Mouse (Mus musculus) limb, embryonic 11.5 days (tissue): ENCODE measurements around the gene Tha1. TPM values are rescaled to one million over a fixed set of nuclear protein-coding genes. Genes with fewer than 3 reads are reported as not detected.
"Not testable (repeated sequence)": the region's sequence is repeated elsewhere in the genome, so short reads cannot be mapped to it uniquely, and the experiment has no call there.

Experiments
- ATAC-seq: fragments of 200-750 bp; cut with Nextera tagmentation; 2 replicates; pipeline ENCODE4 v1.8.0; 2017; ENCODE audit warnings: low read depth; ENCODE audit not compliant: insufficient number of reproducible peaks, low FRiP score, low TSS enrichment
- DNase-seq: peaks from one replicate; pipeline ENCODE4 v3.0.0-alpha.2; 2015; ENCODE audit warnings: low spot score
- H3K27ac ChIP-seq: fragments of 300-500 bp; sonication (generic); replicated peaks from 2 replicates; pipeline ENCODE4 v1.5.1; 2014; ENCODE audit warnings: low read depth, mild to moderate bottlenecking, low read length
- H3K27me3 ChIP-seq: fragments of 300-500 bp; sonication (generic); 2 replicates; pipeline ENCODE4 v1.6.1; 2014; ENCODE audit warnings: mild to moderate bottlenecking, low read length, mixed read lengths; ENCODE audit not compliant: control insufficient read depth, insufficient read depth
- H3K36me3 ChIP-seq: fragments of 300-500 bp; sonication (generic); 2 replicates; pipeline ENCODE4 v1.6.1; 2014; ENCODE audit warnings: mild to moderate bottlenecking, low read length, moderate library complexity, mixed read lengths; ENCODE audit not compliant: control insufficient read depth, insufficient read depth
- H3K4me1 ChIP-seq: fragments of 300-500 bp; sonication (generic); 2 replicates; pipeline ENCODE4 v1.6.1; 2014; ENCODE audit warnings: low read length, mixed read lengths; ENCODE audit not compliant: control insufficient read depth, insufficient read depth
- H3K4me2 ChIP-seq: fragments of 300-500 bp; sonication (generic); 2 replicates; pipeline ENCODE4 v1.6.1; 2014; ENCODE audit warnings: low read depth, mild to moderate bottlenecking, moderate library complexity; ENCODE audit not compliant: severe bottlenecking
- H3K4me3 ChIP-seq: fragments of 300-500 bp; sonication (generic); 2 replicates; pipeline ENCODE4 v1.5.1; 2014; ENCODE audit warnings: low read depth, low read length
- H3K9ac ChIP-seq: fragments of 300-500 bp; sonication (generic); 2 replicates; pipeline ENCODE4 v1.6.1; 2014; ENCODE audit warnings: mild to moderate bottlenecking, low read length
- H3K9me3 ChIP-seq: fragments of 300-500 bp; sonication (generic); 2 replicates; pipeline ENCODE4 v1.6.1; 2016; ENCODE audit warnings: low read length; ENCODE audit not compliant: control insufficient read depth
- WGBS: fragments of 180-500 bp; shearing (Covaris S2); extraction: QIAGEN DNeasy Blood & Tissue Kit; methylation state at CpG from one replicate; pipeline ENCODE4 v1.1.7; 2014; 5-methylcytosine and 5-hydroxymethylcytosine counted together
- polyA plus RNA-seq: library from polyadenylated mRNA; unstranded; fragments of >200 nt; fragmentation: Nextera tagmentation; extraction: Ambion mirVana; gene quantifications from 2 replicates; pipeline ENCODE4 v1.2.1, GENCODE M21; 2014

Tha1 gene
- polyA plus RNA-seq, 1 experiment from 2014 or later: 1.5 TPM

DNA sequence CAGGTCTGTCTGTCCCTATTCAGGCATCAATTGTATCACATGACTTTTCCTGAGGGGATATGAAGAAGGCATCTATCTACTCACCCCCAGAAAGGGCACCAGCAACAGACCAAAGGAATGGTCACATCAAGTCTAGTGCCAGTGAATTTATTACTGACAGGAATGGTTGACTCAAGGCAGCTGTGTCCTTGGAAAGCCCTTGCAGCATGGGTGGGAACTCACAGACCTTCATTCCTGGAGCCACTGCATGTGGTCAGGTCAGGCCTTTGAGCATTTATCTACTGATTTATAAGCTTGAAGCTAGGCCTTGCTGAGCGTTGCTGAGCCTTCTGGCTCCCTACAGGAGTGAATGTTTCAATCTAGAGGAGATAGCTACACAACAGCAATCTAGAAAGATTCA, 32.4 kb downstream of the Tha1 start:
- Histone ChIP-seq H3K4me3 (no peak overlapping the region), H3K27me3 (no peaks in the 10 kb centered on the region), H3K9me3 (no peaks in the 10 kb centered on the region), H3K27ac (no peak overlapping the region), H3K9ac (no peak overlapping the region), H3K4me1 (no peaks in the 10 kb centered on the region), H3K36me3 (no peaks in the 10 kb centered on the region), H3K4me2 (no peak overlapping the region)
- WGBS: 48% methylated on average over 1 of the region's 1 CpGs
- ATAC-seq (no peak), DNase-seq (no peak)

DNA sequence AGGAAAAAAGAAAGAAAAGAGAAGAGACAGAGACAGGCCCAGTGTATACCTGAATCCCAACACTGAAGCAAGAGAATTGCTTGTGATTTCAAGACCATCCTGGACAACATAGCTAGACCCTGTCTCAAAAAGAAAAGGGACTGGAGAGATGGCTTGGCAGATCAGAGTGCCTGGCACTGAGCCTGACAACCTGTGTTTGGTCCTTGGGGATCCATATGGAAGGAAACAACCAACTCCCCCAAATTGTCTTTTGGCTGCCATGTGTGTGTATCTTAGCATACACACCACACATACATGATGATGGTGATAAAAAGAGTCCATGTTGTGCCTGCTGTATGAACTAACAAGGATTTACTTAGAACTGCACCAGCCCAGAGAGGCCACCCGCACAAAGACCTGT, 34.3 kb downstream of the Tha1 start:
- H3K36me3 ChIP-seq: no peaks in the 10 kb centered on the region
- H3K9me3 ChIP-seq: no peaks in the 10 kb centered on the region
- no peak overlapping the region for H3K4me3 ChIP-seq
- no peaks in the 10 kb centered on the region for H3K27me3 ChIP-seq
- no peak for ATAC-seq
- WGBS: 75% methylated on average over 1 of the region's 1 CpGs
- no peak overlapping the region for H3K9ac ChIP-seq
- H3K4me1 ChIP-seq: no peaks in the 10 kb centered on the region
- DNase-seq: no peak
- no peak overlapping the region for H3K27ac ChIP-seq
- H3K4me2 ChIP-seq: no peak overlapping the region

DNA sequence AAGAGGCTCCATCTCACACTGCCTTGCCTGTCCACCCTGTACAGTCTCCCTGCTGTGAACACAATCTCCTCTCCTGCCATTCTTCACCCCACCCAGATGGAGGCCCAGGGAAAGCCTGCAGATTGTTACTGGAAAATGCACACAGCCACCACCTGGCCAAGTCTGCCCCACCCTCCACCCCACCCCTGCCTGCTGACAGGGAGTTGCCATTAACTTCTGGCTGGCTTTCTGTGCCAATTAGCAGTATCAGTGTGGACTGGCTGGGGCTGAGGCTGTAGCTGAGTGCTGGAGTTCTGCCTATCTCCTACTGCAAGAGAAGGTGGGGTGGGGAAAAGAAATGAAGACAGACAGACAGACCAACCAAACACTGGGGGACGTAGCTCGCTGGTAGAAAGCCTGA, 34.7 kb downstream of the Tha1 start:
- ATAC-seq (no peak), DNase-seq (no peak)
- Histone ChIP-seq H3K4me3 (no peak overlapping the region), H3K9me3 (no peaks in the 10 kb centered on the region), H3K27ac (no peak overlapping the region), H3K4me2 (no peak overlapping the region), H3K27me3 (no peaks in the 10 kb centered on the region), H3K9ac (no peak overlapping the region), H3K4me1 (no peaks in the 10 kb centered on the region), H3K36me3 (no peaks in the 10 kb centered on the region)
- 69% methylated on average over 2 of the region's 2 CpGs for WGBS

DNA sequence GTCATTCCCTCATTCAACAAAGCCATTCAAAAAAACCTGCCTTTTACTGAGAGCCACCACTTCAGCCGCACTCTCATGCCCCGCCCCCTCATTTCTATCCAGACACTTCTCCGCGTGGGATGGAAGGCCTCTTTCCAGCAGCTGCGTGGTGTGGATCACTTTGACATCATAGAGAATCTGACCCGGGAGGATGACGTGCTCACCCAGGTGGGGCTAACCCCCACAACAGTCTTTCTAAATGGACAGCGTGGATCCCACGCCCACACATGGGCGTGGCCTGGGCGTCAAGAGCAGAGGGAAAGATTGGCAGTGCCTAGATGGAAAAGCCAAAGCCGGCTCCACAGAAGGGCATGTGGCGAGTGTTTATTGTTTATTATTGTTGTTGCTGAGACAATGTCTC, 37.0 kb downstream of the Tha1 start:
- no peak overlapping the region for H3K9ac ChIP-seq
- DNase-seq: peak; percentile 33
- no peak overlapping the region; the same call in 1 of the 2 replicates for H3K4me2 ChIP-seq
- no peak overlapping the region for H3K4me3 ChIP-seq
- WGBS: 35% methylated on average over 13 of the region's 13 CpGs
- no peak overlapping the region for H3K27ac ChIP-seq
- no peaks in the 10 kb centered on the region for H3K9me3 ChIP-seq
- ATAC-seq: no peak
- H3K36me3 ChIP-seq: no peaks in the 10 kb centered on the region
- H3K27me3 ChIP-seq: no peaks in the 10 kb centered on the region
- no peaks in the 10 kb centered on the region; the same call in 1 of the 2 replicates for H3K4me1 ChIP-seq

DNA sequence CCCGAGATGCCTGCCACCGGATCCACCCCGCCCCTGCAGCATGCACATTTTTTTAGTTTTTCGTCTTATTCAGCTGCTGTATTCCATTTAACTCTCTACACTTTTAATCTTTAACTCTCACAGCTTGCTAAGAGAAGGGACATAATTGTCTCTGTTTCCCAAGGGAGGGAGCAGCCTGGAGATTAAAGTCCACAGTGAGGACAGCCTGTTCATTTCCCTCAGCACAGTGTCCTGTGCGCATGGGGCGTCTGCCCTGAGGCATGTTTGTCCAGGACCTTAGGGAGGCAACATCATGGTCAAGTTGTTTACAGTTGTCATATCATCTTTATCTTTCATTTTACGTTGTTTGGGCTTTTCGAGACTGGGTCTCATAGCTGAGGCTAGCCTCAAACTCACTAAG, 39.2 kb downstream of the Tha1 start:
- DNase-seq (no peak), ATAC-seq (no peak)
- H3K4me1 ChIP-seq: no peaks in the 10 kb centered on the region; the same call in 1 of the 2 replicates
- H3K4me2 ChIP-seq: no peak overlapping the region
- whole genome bisulfite sequencing: 94% methylated on average over 8 of the region's 8 CpGs
- H3K9me3 ChIP-seq: no peaks in the 10 kb centered on the region
- H3K36me3 ChIP-seq: no peaks in the 10 kb centered on the region
- no peak overlapping the region for H3K27ac ChIP-seq
- no peak overlapping the region for H3K9ac ChIP-seq
- no peak overlapping the region for H3K4me3 ChIP-seq
- H3K27me3 ChIP-seq: no peaks in the 10 kb centered on the region

DNA sequence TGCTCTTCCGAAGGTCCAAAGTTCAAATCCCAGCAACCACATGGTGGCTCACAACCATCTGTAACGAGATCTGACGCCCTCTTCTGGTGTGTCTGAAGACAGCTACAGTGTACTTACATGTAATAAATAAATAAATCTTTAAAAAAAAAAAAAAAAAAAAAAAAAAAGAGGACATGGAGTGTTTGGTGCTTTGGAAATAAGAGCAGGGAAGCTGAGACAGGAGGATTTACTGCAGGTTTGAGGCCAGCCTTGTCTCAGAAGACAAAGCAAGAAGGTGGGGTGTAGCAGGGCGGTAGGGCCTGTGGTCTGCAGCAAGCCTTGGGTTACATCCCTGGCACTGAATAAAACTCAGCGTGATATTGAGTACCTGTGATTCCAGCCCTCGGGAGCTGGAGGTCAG, 39.8 kb downstream of the Tha1 start:
- H3K9ac ChIP-seq, H3K9me3 ChIP-seq, H3K4me1 ChIP-seq, H3K4me2 ChIP-seq, H3K36me3 ChIP-seq, DNase-seq, H3K27ac ChIP-seq, H3K27me3 ChIP-seq, ATAC-seq, H3K4me3 ChIP-seq: not testable (repeated sequence)
- WGBS: 93% methylated on average over 4 of the region's 6 CpGs

DNA sequence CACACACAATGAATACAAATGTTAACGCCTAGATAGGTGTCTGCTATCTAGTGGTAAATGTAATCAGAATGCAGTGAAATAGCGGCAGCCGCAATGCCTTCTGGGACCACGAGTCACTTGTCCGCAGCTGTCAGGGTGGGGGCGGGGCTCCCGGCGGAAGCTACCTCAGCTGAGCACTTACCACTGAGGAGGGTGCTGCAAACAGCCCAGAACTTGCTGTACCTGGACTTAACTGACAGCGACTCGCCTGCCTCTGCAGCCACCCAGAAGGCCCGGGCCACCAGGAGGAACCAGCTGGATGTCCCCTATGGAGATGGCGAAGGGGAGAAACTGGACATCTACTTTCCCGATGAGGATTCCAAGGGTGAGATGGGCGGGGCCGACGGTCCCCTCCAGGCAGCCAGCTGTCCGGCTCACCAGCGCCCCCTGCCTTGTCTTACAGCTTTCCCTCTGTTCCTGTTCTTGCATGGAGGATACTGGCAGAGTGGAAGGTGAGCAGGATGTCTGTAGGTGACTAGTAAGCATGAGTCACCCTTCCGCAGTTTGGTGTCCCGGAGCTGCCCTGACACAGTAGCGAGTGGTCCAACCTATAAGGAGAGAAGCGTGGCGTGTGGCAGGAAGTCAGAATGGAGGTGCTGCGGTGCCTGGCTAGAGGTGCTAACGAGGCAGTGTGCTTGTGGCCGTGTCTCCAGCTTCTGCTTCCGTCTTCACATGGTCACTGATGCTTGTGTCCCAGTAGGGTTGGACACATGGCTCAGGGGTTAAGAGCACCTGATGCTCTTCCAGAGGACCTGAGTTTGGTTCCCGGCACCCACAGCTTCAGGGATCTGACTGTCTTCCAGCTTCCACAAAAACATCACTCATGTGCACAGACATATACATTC, 41.0 kb downstream of the Tha1 start:
- H3K27ac ChIP-seq: no peak overlapping the region
- H3K4me1 ChIP-seq: no peaks in the 10 kb centered on the region; the same call in 1 of the 2 replicates
- H3K9ac ChIP-seq: no peak overlapping the region
- 0 out of 2 replicates have a peak overlapping the region, but pooled peaks have one; percentile 7 for H3K4me3 ChIP-seq
- H3K9me3 ChIP-seq: no peaks in the 10 kb centered on the region
- WGBS: 20% methylated on average over 28 of the region's 28 CpGs
- H3K36me3 ChIP-seq: no peaks in the 10 kb centered on the region
- peak overlapping the region; percentile 41; the same call in 1 of the 2 replicates for H3K4me2 ChIP-seq
- DNase-seq (peak; percentile 86), ATAC-seq (no peak)
- no peaks in the 10 kb centered on the region for H3K27me3 ChIP-seq

DNA sequence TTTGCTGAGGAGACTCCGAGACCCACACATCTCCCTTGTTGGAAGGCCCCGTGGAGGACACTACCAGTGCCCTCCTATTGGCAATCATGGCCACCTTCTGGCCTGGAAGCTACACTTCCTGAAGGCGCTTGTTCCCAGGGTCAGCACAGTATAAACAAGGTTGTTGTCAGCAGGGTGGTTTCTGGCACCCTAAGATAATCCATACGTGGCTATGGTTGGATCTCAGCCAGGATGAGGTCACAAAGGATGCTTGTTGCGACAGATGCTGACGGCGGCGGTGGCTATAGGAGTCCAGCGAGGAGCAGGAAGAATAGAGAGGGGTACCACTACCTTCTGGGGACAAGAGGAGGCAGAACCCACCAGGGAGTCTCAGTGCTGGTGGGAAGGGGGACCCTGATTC, 42.9 kb downstream of the Tha1 start:
- ATAC-seq: no peak
- WGBS: 88% methylated on average over 9 of the region's 9 CpGs
- no peak overlapping the region for H3K27ac ChIP-seq
- H3K9ac ChIP-seq: no peak overlapping the region
- no peak for DNase-seq
- no peak overlapping the region for H3K4me2 ChIP-seq
- H3K36me3 ChIP-seq: no peaks in the 10 kb centered on the region
- H3K4me1 ChIP-seq: peaks cover 10% of the 10 kb centered on the region
- no peaks in the 10 kb centered on the region for H3K9me3 ChIP-seq
- no peaks in the 10 kb centered on the region for H3K27me3 ChIP-seq
- no peak overlapping the region for H3K4me3 ChIP-seq
